Mouse (Mus musculus) T-helper 1 cell (primary cell): Measurements from ENCODE around the gene Cenpm.

Source experiments
- in situ Hi-C: fragments of 300-600 bp; cut with MboI, MseI; formaldehyde crosslinking; loops from one replicate; pipeline ENCODE4 v1.15.1; 2025; ENCODE audit warnings: high pct_unique_total_duplicates

The Cenpm gene

GRCm38 (mm10) chr15:82216142-82216827 lies 28.3 kb downstream of the Cenpm start:
- in situ Hi-C loops, result no loop called here

GRCm38 (mm10) chr15:82215332-82216046 lies 29.1 kb downstream of the Cenpm start:
- in situ Hi-C loops, result no loop called here

GRCm38 (mm10) chr15:82213222-82213621 lies 31.3 kb downstream of the Cenpm start:
- in situ Hi-C loops, result no loop called here

- in situ Hi-C loops, result no loop called here
These were observed 31.8 kb downstream of the Cenpm start, which contains the start of gene Shisa8 for GRCm38 (mm10) chr15:82212752-82213063. Gene Shisa8 (minus strand): TSS chr15:82212815.

GRCm38 (mm10) chr15:82211911-82212751 lies 32.4 kb downstream of the Cenpm start:
- in situ Hi-C loops, result no loop called here

GRCm38 (mm10) chr15:82211281-82211680 lies 33.3 kb downstream of the Cenpm start:
- in situ Hi-C loops, result no loop called here

GRCm38 (mm10) chr15:82210801-82211200 lies 33.7 kb downstream of the Cenpm start:
- in situ Hi-C loops, result no loop called here

GRCm38 (mm10) chr15:82209295-82210050 lies 35.1 kb downstream of the Cenpm start:
- in situ Hi-C loops, result no loop called here

GRCm38 (mm10) chr15:82208307-82208706 lies 36.2 kb downstream of the Cenpm start:
- in situ Hi-C loops, result no loop called here

GRCm38 (mm10) chr15:82207504-82208219 lies 36.9 kb downstream of the Cenpm start:
- in situ Hi-C loops, result no loop called here

- in situ Hi-C loops, result no loop called here
These were observed 37.5 kb downstream of the Cenpm start for GRCm38 (mm10) chr15:82207105-82207459.

GRCm38 (mm10) chr15:82206365-82207104 lies 38.0 kb downstream of the Cenpm start:
- in situ Hi-C loops, result no loop called here

GRCm38 (mm10) chr15:82204680-82205371 lies 39.7 kb downstream of the Cenpm start:
- in situ Hi-C loops, result no loop called here

- in situ Hi-C loops, result no loop called here
These were observed 40.8 kb downstream of the Cenpm start for GRCm38 (mm10) chr15:82203611-82204351.

- in situ Hi-C loops, result no loop called here
These were observed 41.5 kb downstream of the Cenpm start for GRCm38 (mm10) chr15:82203090-82203489.

- in situ Hi-C loops, result no loop called here
These were observed 42.5 kb downstream of the Cenpm start for GRCm38 (mm10) chr15:82202086-82202485.

GRCm38 (mm10) chr15:82199546-82199945 lies 45.0 kb downstream of the Cenpm start:
- in situ Hi-C loops, result no loop called here

- in situ Hi-C loops, result no loop called here
These were observed 46.2 kb downstream of the Cenpm start for GRCm38 (mm10) chr15:82198342-82198741.

GRCm38 (mm10) chr15:82197937-82198336 lies 46.6 kb downstream of the Cenpm start:
- in situ Hi-C loops, result no loop called here
